Mouse (Mus musculus) myocyte (in vitro differentiated cells): ENCODE data around the gene E130114P18Rik. TPM values are rescaled to one million over a fixed set of nuclear protein-coding genes. Genes with fewer than 3 reads are reported as not detected.

Experiments
- H3K27me3 ChIP-seq: one replicate; pipeline ENCODE4 v1.6.1; 2011; ENCODE audit not compliant: control insufficient read depth, insufficient read depth, insufficient read length
- H3K36me3 ChIP-seq: one replicate; pipeline ENCODE4 v1.6.1; 2011; ENCODE audit not compliant: control insufficient read depth, insufficient read depth
- H3K4me2 ChIP-seq: one replicate; pipeline ENCODE4 v1.6.1; 2011; ENCODE audit warnings: low read depth, control low read depth
- H3K4me3 ChIP-seq: one replicate; pipeline ENCODE4 v1.5.1; 2011; ENCODE audit warnings: mild to moderate bottlenecking, control low read depth, moderate library complexity
- H3K79me2 ChIP-seq: one replicate; pipeline ENCODE4 v1.6.1; 2011; ENCODE audit not compliant: control insufficient read depth, insufficient read depth
- H3ac ChIP-seq: one replicate; pipeline ENCODE4 v1.6.1; 2011; ENCODE audit not compliant: control insufficient read depth, insufficient read length
- CEBPB ChIP-seq: IDR thresholded peaks from 2 replicates; pipeline ENCODE4 v1.6.1; 2011; ENCODE audit warnings: mild to moderate bottlenecking, moderate library complexity; ENCODE audit not compliant: poor library complexity, insufficient read depth, severe bottlenecking
- E2F4 ChIP-seq: IDR thresholded peaks from one replicate; pipeline ENCODE4 v1.6.1; 2011; ENCODE audit warnings: mild to moderate bottlenecking, control low read depth, moderate library complexity; ENCODE audit not compliant: insufficient read depth
- MAX ChIP-seq: IDR thresholded peaks from one replicate; pipeline ENCODE4 v1.6.1; 2011; ENCODE audit warnings: low read depth, mild to moderate bottlenecking, control low read depth
- MYOD1 ChIP-seq, 3 experiments: IDR thresholded peaks; one replicate each; pipeline ENCODE4 v1.6.1; 2011; ENCODE audit warnings: control low read depth in 2 of 3, low read depth in 2 of 3, mild to moderate bottlenecking in 2 of 3, moderate library complexity in 1 of 3; ENCODE audit not compliant: insufficient read length in 2 of 3, control insufficient read depth in 1 of 3
- MYOG ChIP-seq, 3 experiments: IDR thresholded peaks; one replicate each; pipeline ENCODE4 v1.6.1; 2011; ENCODE audit warnings: control low read depth in 2 of 3, low read depth in 2 of 3, mild to moderate bottlenecking in 2 of 3; ENCODE audit not compliant: insufficient read length in 2 of 3, control insufficient read depth in 1 of 3, insufficient read depth in 1 of 3
- POLR2A ChIP-seq: IDR thresholded peaks from one replicate; pipeline ENCODE4 v1.6.1; 2011; ENCODE audit warnings: low read depth, mild to moderate bottlenecking, control low read depth, moderate library complexity; ENCODE audit not compliant: insufficient read length
- POLR2AphosphoS2 ChIP-seq: IDR thresholded peaks from one replicate; pipeline ENCODE4 v1.6.1; 2011; ENCODE audit warnings: low read depth, control low read depth; ENCODE audit not compliant: insufficient read length
- REST ChIP-seq: IDR thresholded peaks from one replicate; pipeline ENCODE4 v1.6.1; 2011; ENCODE audit warnings: mild to moderate bottlenecking, control low read depth, moderate library complexity; ENCODE audit not compliant: insufficient read depth, insufficient read length
- SRF ChIP-seq: IDR thresholded peaks from one replicate; pipeline ENCODE4 v1.6.1; 2011; ENCODE audit warnings: low read depth; ENCODE audit not compliant: control insufficient read depth, insufficient read length
- TCF12 ChIP-seq: IDR thresholded peaks from one replicate; pipeline ENCODE4 v1.6.1; 2011; ENCODE audit warnings: mild to moderate bottlenecking, control low read depth; ENCODE audit not compliant: poor library complexity, insufficient read depth, severe bottlenecking
- TCF3 ChIP-seq: IDR thresholded peaks from one replicate; pipeline ENCODE4 v1.6.1; 2011; ENCODE audit warnings: low read depth, control low read depth; ENCODE audit not compliant: insufficient read length
- USF1 ChIP-seq: IDR thresholded peaks from one replicate; pipeline ENCODE4 v1.6.1; 2011; ENCODE audit warnings: low read depth, mild to moderate bottlenecking, control low read depth, moderate library complexity
- polyA plus RNA-seq: library from polyadenylated mRNA; unstranded; fragments of >200 nt; fragmentation: generic; extraction: Trizol; gene quantifications from one replicate; pipeline ENCODE4 v1.2.1, GENCODE M21; 2012; ENCODE audit warnings: missing spikeins

E130114P18Rik gene
- polyA plus RNA-seq, 1 experiment, result not detected

DNA sequence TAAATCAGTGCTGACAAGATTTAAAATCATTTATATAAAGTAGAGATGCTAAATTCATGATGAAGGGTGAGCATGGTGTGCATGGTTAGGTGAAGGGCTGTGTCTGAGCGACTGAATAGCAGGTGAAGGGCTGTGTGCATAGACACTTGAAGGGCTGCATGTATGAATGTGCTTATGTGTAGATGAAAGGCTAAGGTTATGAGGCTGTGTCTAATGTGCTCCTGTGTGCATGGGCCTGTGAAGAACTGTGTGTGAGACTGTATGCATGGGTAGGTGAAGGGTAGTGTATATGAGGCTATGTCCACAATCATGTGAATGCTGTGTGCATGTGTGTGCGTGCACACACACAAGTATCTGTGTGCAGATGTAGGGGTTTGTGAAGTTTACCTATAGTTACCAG lies 29.0 kb upstream of the E130114P18Rik start:
- no peaks in the 10 kb centered on the region for H3K79me2 ChIP-seq
- TF ChIP-seq SRF, result no peak
- TF ChIP-seq CEBPB, result no peak
- TF ChIP-seq POLR2AphosphoS2, result no peak
- no peak for TF ChIP-seq TCF3
- no peak for TF ChIP-seq TCF12
- TF ChIP-seq MYOG (IDR thresholded peaks at IDR 0.05; ENCODE audit: control insufficient read depth in 1 of 3, insufficient read depth in 1 of 3, insufficient read length in 2 of 3, low read depth in 2 of 3), result no peak
- no peak for TF ChIP-seq POLR2A
- no peak for TF ChIP-seq E2F4
- TF ChIP-seq USF1, result no peak
- no peak for TF ChIP-seq MYOD1 (IDR thresholded peaks at IDR 0.05; ENCODE audit: control insufficient read depth in 1 of 3, insufficient read length in 2 of 3, low read depth in 2 of 3)
- no peak overlapping the region for H3ac ChIP-seq
- no peak overlapping the region for H3K4me2 ChIP-seq
- no peaks in the 10 kb centered on the region for H3K27me3 ChIP-seq
- no peaks in the 10 kb centered on the region for H3K36me3 ChIP-seq
- no peak overlapping the region for H3K4me3 ChIP-seq

DNA sequence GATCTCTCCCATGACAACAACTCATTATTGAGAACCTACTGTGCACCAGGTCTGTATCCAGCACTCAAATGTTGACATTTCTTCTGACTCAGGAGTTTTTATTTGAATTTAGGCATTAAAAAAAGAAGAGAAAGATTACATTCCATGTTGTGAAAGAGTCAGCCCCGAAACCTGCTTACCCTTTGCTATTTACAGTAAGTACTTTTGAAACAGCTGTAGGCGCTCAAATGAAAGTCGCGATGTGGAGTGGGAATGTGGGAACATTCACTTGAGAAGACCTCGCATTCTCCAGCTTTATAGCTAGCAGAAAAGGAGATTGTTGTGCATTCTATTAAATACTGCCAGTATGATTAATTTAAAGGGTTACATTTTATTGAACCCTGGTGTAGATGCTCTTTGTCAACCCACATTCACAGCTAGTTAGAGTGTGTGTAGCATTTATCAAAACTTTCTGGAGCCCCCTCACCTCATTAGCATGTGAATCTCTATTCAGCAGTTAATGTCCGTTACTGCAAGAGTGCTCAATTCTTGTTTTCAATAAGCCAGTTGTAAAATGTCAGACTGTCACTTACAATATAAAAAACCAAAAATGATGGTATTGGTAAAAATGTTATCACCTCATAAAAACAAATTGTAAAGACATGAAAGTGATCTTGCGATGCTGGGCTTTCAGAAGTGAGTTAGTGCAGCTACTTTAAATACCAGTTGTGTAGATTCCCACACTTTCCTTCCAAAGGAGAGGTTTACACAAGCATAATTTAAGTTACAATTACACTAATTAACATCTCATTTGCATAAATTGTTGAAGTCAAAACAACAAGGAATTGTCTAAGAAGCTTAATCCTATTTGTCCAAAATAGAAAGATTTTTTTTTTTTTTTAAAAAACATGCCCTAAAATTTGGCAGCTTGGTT lies 28.3 kb upstream of the E130114P18Rik start:
- no peak for TF ChIP-seq CEBPB
- TF ChIP-seq E2F4, result no peak
- TF ChIP-seq USF1, result no peak
- TF ChIP-seq SRF, result no peak
- TF ChIP-seq MYOD1 (IDR thresholded peaks at IDR 0.05; ENCODE audit: control insufficient read depth in 1 of 3, insufficient read length in 2 of 3, low read depth in 2 of 3), result no peak
- TF ChIP-seq MAX, result no peak
- no peaks in the 10 kb centered on the region for H3K27me3 ChIP-seq
- no peaks in the 10 kb centered on the region for H3K36me3 ChIP-seq
- no peak overlapping the region for H3K4me3 ChIP-seq
- no peaks in the 10 kb centered on the region for H3K79me2 ChIP-seq
- H3K4me2 ChIP-seq, result no peak overlapping the region
- no peak overlapping the region for H3ac ChIP-seq

DNA sequence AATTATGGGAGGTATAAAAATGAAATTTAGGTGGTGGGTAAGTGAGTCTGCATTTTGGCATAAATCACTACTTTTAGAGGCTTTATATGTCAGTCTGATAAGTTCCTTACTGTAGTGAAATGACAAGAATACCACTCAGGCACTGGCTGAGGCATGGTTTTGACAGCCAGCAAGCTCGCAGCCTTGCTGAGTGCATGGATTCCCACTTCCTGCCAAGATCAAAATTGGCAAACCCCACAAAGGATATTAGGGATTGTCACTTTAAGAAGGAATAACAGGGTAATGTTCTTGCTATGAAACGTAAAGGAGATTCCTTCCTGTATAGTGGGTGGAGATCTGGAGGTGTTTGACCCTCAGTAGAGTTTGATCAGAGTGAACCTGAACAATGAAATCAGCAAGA lies 27.4 kb upstream of the E130114P18Rik start:
- TF ChIP-seq MYOG (IDR thresholded peaks at IDR 0.05; ENCODE audit: control insufficient read depth in 1 of 3, insufficient read depth in 1 of 3, insufficient read length in 2 of 3, low read depth in 2 of 3) (no peak), USF1 (no peak), SRF (no peak), E2F4 (no peak), TCF12 (no peak), MYOD1 (IDR thresholded peaks at IDR 0.05; ENCODE audit: control insufficient read depth in 1 of 3, insufficient read length in 2 of 3, low read depth in 2 of 3) (no peak), TCF3 (no peak), POLR2A (no peak), POLR2AphosphoS2 (no peak), MAX (no peak), REST (no peak), CEBPB (no peak)
- Histone ChIP-seq H3ac (no peak overlapping the region), H3K4me2 (no peak overlapping the region), H3K79me2 (no peaks in the 10 kb centered on the region), H3K4me3 (no peak overlapping the region), H3K36me3 (no peaks in the 10 kb centered on the region), H3K27me3 (no peaks in the 10 kb centered on the region)

DNA sequence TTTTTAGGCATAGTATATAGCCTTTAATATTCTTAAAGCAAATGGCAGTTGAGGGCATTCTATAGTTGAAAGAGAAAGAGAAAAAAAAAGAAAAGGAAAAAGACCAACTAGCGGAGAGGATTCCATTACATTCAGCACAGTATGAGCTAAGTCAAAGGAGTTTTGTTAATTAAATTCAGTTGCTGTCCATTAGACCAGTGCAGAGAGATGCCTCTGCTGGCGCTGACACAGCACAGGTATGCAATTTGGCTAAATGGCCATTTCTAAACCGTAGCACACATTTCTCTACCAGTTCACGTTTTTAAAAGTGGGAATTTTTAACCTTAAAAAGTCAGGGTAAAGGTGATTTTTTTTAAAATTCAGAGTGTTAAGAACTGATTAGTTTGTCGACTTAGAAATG lies 26.8 kb upstream of the E130114P18Rik start:
- Histone ChIP-seq H3K4me3 (no peak overlapping the region), H3K79me2 (no peaks in the 10 kb centered on the region), H3K4me2 (no peak overlapping the region), H3ac (no peak overlapping the region), H3K27me3 (peaks cover 4% of the 10 kb centered on the region), H3K36me3 (no peaks in the 10 kb centered on the region)
- no peak for TF ChIP-seq TCF3
- no peak for TF ChIP-seq E2F4
- TF ChIP-seq POLR2A, result no peak
- TF ChIP-seq MYOG (IDR thresholded peaks at IDR 0.05; ENCODE audit: control insufficient read depth in 1 of 3, insufficient read depth in 1 of 3, insufficient read length in 2 of 3, low read depth in 2 of 3), result no peak
- no peak for TF ChIP-seq CEBPB
- no peak for TF ChIP-seq MYOD1 (IDR thresholded peaks at IDR 0.05; ENCODE audit: control insufficient read depth in 1 of 3, insufficient read length in 2 of 3, low read depth in 2 of 3)
- TF ChIP-seq REST, result no peak
- no peak for TF ChIP-seq SRF
- no peak for TF ChIP-seq MAX
- no peak for TF ChIP-seq USF1

DNA sequence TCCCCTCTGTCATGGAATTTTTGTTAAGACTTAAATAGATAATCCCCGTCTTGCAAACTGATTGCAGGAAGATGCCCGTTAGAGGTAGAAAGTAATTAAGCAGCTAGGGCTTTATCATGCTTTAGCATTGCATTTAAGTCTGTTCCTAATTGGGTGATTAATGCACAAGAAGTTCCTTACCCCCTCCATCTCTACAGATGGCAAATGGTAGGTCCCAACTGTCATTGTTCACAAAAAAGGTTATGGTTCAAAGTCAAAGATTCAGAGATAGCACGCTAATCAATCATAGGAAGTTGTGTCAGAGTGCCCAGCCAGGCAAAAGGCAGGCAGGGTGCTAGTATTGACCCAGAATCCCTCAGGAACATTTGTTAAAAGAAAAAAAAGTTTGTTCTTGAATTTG lies 25.9 kb upstream of the E130114P18Rik start:
- no peak for TF ChIP-seq POLR2AphosphoS2
- no peak for TF ChIP-seq TCF12
- no peak for TF ChIP-seq MYOD1 (IDR thresholded peaks at IDR 0.05; ENCODE audit: control insufficient read depth in 1 of 3, insufficient read length in 2 of 3, low read depth in 2 of 3)
- TF ChIP-seq E2F4, result no peak
- no peak for TF ChIP-seq CEBPB
- no peak for TF ChIP-seq USF1
- no peak for TF ChIP-seq MYOG (IDR thresholded peaks at IDR 0.05; ENCODE audit: control insufficient read depth in 1 of 3, insufficient read depth in 1 of 3, insufficient read length in 2 of 3, low read depth in 2 of 3)
- TF ChIP-seq REST, result no peak
- TF ChIP-seq SRF, result no peak
- no peak for TF ChIP-seq MAX
- TF ChIP-seq TCF3, result no peak
- no peak for TF ChIP-seq POLR2A
- H3K79me2 ChIP-seq, result no peaks in the 10 kb centered on the region
- H3ac ChIP-seq, result no peak overlapping the region
- no peak overlapping the region for H3K4me2 ChIP-seq
- peaks cover 4% of the 10 kb centered on the region for H3K27me3 ChIP-seq
- no peak overlapping the region for H3K4me3 ChIP-seq
- no peaks in the 10 kb centered on the region for H3K36me3 ChIP-seq
